Mouse (Mus musculus) kidney, adult 2 months (tissue): ENCODE results near the gene Mecom. TPM values are rescaled to one million over a fixed set of nuclear protein-coding genes. Genes with fewer than 3 reads are reported as not detected.

Experiments used
- DNase-seq: peaks from one replicate; pipeline ENCODE4 v3.0.0; 2021
- H3K27ac ChIP-seq: fragments of 200-500 bp; 2 replicates; pipeline ENCODE4 v1.5.1; 2012; ENCODE audit warnings: low read depth, low read length, control low read depth, inconsistent platforms; ENCODE audit not compliant: insufficient read depth
- H3K27me3 ChIP-seq: fragments of 200-500 bp; replicated peaks from 2 replicates; pipeline ENCODE4 v1.6.1; 2012; ENCODE audit warnings: mild to moderate bottlenecking, moderate library complexity, low read length, inconsistent platforms; ENCODE audit not compliant: control insufficient read depth, insufficient read depth
- H3K36me3 ChIP-seq: fragments of 200-500 bp; 2 replicates; pipeline ENCODE4 v1.6.1; 2012; ENCODE audit warnings: mild to moderate bottlenecking, moderate library complexity, low read length, inconsistent platforms; ENCODE audit not compliant: control insufficient read depth, insufficient read depth
- H3K4me1 ChIP-seq: fragments of 200-500 bp; 2 replicates; pipeline ENCODE4 v1.6.1; 2011; ENCODE audit warnings: low read length; ENCODE audit not compliant: control insufficient read depth, insufficient read depth
- H3K4me3 ChIP-seq: fragments of 200-500 bp; 2 replicates; pipeline ENCODE4 v1.5.1; 2011; ENCODE audit warnings: mild to moderate bottlenecking, low read depth, low read length, control low read depth; ENCODE audit not compliant: insufficient read depth
- CTCF ChIP-seq: fragments of 200-500 bp; conservative IDR thresholded peaks from 2 replicates; pipeline ENCODE4 v1.5.1; 2011; ENCODE audit warnings: low read depth, mild to moderate bottlenecking, control low read depth, low read length, moderate library complexity, mixed read lengths; ENCODE audit not compliant: insufficient read depth, insufficient read length
- POLR2A ChIP-seq: fragments of 200-500 bp; IDR thresholded peaks from one replicate; pipeline ENCODE4 v1.6.1; 2011; ENCODE audit warnings: low read depth, low read length, control low read depth
- WGBS: fragments of 180-500 bp; shearing (Covaris S2); methylation state at CpG from one replicate; pipeline ENCODE4 v1.1.7; 2018; 5-methylcytosine and 5-hydroxymethylcytosine counted together
- polyA plus RNA-seq: library from polyadenylated mRNA; depleted of rRNA; stranded (reverse); fragments of >200 nt; gene quantifications from 2 replicates; pipeline ENCODE4 v1.2.3, GENCODE M21; 2012

Gene Mecom
- polyA plus RNA-seq, 1 experiment: 12.9 TPM

GRCm38 (mm10) chr3:30514051-30514754 is 33.6 kb downstream of the Mecom start:
- 3% methylated on average over 52 of the region's 52 CpGs for WGBS
- peaks cover 2% of the 10 kb centered on the region; the same call in 1 of the 2 replicates for H3K4me1 ChIP-seq
- H3K27ac ChIP-seq: peak overlapping the region; percentile 34
- no peak for TF ChIP-seq CTCF
- TF ChIP-seq POLR2A: no peak
- DNase-seq: peak; percentile 42
- H3K27me3 ChIP-seq: peaks cover 5% of the 10 kb centered on the region
- peak overlapping the region; percentile 43 for H3K4me3 ChIP-seq
- H3K36me3 ChIP-seq: no peaks in the 10 kb centered on the region

- WGBS: 31% methylated on average over 16 of the region's 16 CpGs
- Histone ChIP-seq H3K4me3 (no peak overlapping the region; the same call in 1 of the 2 replicates), H3K27ac (peak overlapping the region; percentile 34), H3K4me1 (peaks cover 2% of the 10 kb centered on the region; the same call in 1 of the 2 replicates), H3K27me3 (peaks cover 5% of the 10 kb centered on the region), H3K36me3 (no peaks in the 10 kb centered on the region)
- TF ChIP-seq POLR2A (no peak), CTCF (no peak)
- peak; percentile 19 for DNase-seq
Measured at GRCm38 (mm10) chr3:30513314-30513997, 34.4 kb downstream of the Mecom start.

DNA sequence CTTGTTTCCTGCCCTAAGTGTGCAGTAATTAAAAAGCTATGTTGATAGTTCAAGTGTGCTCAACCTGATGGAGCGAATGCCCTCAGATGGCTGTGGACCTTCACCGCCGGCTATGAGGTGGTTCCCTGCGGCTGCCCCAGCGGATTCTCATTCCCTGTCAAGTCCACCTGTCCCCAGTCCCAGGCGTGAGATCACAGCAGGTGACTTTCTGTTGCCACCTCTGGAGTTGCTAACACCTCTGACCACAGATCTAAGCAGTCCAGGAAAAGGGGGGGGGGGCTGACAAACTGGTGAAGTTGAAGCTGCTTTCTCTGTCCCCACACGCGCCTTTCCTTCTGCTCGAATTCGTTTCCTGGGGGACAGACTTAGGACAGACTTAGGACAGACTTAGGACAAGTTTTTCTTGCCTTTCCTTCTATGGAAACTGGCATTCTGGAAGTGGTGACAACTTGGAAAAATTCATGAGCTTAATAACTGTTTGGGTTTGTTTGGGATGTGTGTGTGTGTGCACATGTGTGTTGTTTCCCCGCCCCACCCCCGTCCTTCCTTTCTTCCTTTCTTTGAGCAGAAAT is 35.3 kb downstream of the Mecom start:
- 35% methylated on average over 12 of the region's 12 CpGs for WGBS
- DNase-seq: peak; percentile 42
- Histone ChIP-seq H3K4me1 (peaks cover 2% of the 10 kb centered on the region; the same call in 1 of the 2 replicates), H3K27ac (peak overlapping the region; percentile 67), H3K27me3 (peaks cover 6% of the 10 kb centered on the region), H3K36me3 (no peaks in the 10 kb centered on the region), H3K4me3 (no peak overlapping the region)
- no peak for TF ChIP-seq CTCF
- no peak for TF ChIP-seq POLR2A

- 37% methylated on average over 7 of the region's 7 CpGs for WGBS
- Histone ChIP-seq H3K4me3 (no peak overlapping the region), H3K27me3 (peaks cover 6% of the 10 kb centered on the region), H3K36me3 (no peaks in the 10 kb centered on the region), H3K27ac (peak overlapping the region; percentile 91), H3K4me1 (peaks cover 2% of the 10 kb centered on the region; the same call in 1 of the 2 replicates)
- TF ChIP-seq POLR2A (no peak), CTCF (no peak)
- DNase-seq: peak; percentile 12
Measured at GRCm38 (mm10) chr3:30511796-30512195, 36.0 kb downstream of the Mecom start.

DNA sequence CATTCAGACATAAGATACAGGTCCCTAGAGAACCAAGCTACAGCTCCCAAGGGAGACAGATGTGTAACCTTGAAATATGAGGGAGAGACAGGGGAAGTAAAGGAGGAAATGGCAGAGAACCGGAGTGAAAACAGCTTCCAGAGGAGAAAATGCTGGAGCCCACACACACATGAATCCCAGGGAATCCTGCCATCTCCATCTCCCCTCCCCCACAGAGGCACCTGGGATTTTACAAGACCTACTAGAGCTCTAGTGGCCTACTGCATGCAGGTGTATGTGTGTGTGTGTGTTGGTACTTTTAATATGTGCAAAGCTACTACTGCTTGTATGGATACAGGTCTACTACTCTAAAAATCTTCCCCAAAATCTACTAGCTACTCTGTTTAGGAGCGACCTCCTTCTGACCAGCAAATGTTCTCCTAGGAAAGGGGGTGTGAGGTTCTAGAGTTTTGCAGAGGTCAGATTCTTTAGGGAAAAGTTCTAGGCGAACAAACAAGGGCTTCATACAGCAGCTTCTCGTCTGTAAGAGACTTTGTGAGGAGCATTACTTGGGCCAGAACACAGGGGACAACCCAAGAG is 36.7 kb downstream of the Mecom start:
- TF ChIP-seq CTCF (no peak), POLR2A (no peak)
- peak overlapping the region; percentile 91 for H3K27ac ChIP-seq
- H3K4me1 ChIP-seq: peaks cover 2% of the 10 kb centered on the region; the same call in 1 of the 2 replicates
- 41% methylated on average over 4 of the region's 4 CpGs for WGBS
- no peak overlapping the region for H3K4me3 ChIP-seq
- H3K27me3 ChIP-seq: peaks cover 6% of the 10 kb centered on the region
- no peaks in the 10 kb centered on the region for H3K36me3 ChIP-seq
- DNase-seq: no peak

GRCm38 (mm10) chr3:30510646-30511045 is 37.2 kb downstream of the Mecom start:
- Histone ChIP-seq H3K27me3 (peaks cover 3% of the 10 kb centered on the region; the same call in 1 of the 2 replicates), H3K4me3 (no peak overlapping the region)

More at GRCm38 (mm10) chr3:30510646-30511045, 37.2 kb downstream of the Mecom start:
- peak; percentile 20 for DNase-seq
- H3K4me1 ChIP-seq: peaks cover 2% of the 10 kb centered on the region; the same call in 1 of the 2 replicates
- 45% methylated on average over 8 of the region's 8 CpGs for WGBS
- no peak for TF ChIP-seq POLR2A
- no peak for TF ChIP-seq CTCF
- peak overlapping the region; percentile 91 for H3K27ac ChIP-seq
- no peaks in the 10 kb centered on the region for H3K36me3 ChIP-seq
